Mouse (Mus musculus) lung, embryonic 14.5 days (tissue): ENCODE measurements at regions not wholly inside any gene's neighbourhood (a gene's known extent, or its start where the extent isn't known, plus 50 kb on each side); places are given as distances from the start of the nearest gene placed in this dataset.

Source experiments
- ATAC-seq: fragments of 200-750 bp; cut with Nextera tagmentation; 2 replicates; pipeline ENCODE4 v1.8.0; 2017; ENCODE audit warnings: mild to moderate bottlenecking, moderate TSS enrichment, moderate library complexity; ENCODE audit not compliant: insufficient read depth
- DNase-seq: peaks from one replicate; pipeline ENCODE4 v3.0.0-alpha.2; 2015
- H3K27ac ChIP-seq: fragments of 300-500 bp; sonication (generic); 2 replicates; pipeline ENCODE4 v1.5.1; 2014; ENCODE audit warnings: low read depth, mild to moderate bottlenecking, moderate library complexity
- H3K27me3 ChIP-seq: fragments of 300-500 bp; sonication (generic); 2 replicates; pipeline ENCODE4 v1.6.1; 2014; ENCODE audit warnings: low read length, control low read depth; ENCODE audit not compliant: insufficient read depth
- H3K36me3 ChIP-seq: fragments of 300-500 bp; sonication (generic); 2 replicates; pipeline ENCODE4 v1.6.1; 2014; ENCODE audit warnings: control low read depth; ENCODE audit not compliant: insufficient read depth
- H3K4me1 ChIP-seq: fragments of 300-500 bp; sonication (generic); 2 replicates; pipeline ENCODE4 v1.6.1; 2014; ENCODE audit warnings: antibody characterized with exemption, control low read depth; ENCODE audit not compliant: insufficient read depth
- H3K4me2 ChIP-seq: fragments of 300-500 bp; sonication (generic); 2 replicates; pipeline ENCODE4 v1.6.1; 2014; ENCODE audit warnings: mild to moderate bottlenecking
- H3K4me3 ChIP-seq: fragments of 300-500 bp; sonication (generic); 2 replicates; pipeline ENCODE4 v1.5.1; 2014; ENCODE audit warnings: low read depth, low read length
- H3K9ac ChIP-seq: fragments of 300-500 bp; sonication (generic); 2 replicates; pipeline ENCODE4 v1.6.1; 2014
- H3K9me3 ChIP-seq: fragments of 300-500 bp; sonication (generic); 2 replicates; pipeline ENCODE4 v1.6.1; 2016; ENCODE audit warnings: low read depth, low read length, control low read depth
- CTCF ChIP-seq: IDR thresholded peaks from 2 replicates; pipeline ENCODE4 v1.5.1; 2016; ENCODE audit warnings: antibody characterized with exemption, low read depth
- WGBS: fragments of 180-500 bp; shearing (Covaris S2); extraction: QIAGEN DNeasy Blood & Tissue Kit; methylation state at CpG from one replicate; pipeline ENCODE4 v1.1.7; 2014; 5-methylcytosine and 5-hydroxymethylcytosine counted together

DNA sequence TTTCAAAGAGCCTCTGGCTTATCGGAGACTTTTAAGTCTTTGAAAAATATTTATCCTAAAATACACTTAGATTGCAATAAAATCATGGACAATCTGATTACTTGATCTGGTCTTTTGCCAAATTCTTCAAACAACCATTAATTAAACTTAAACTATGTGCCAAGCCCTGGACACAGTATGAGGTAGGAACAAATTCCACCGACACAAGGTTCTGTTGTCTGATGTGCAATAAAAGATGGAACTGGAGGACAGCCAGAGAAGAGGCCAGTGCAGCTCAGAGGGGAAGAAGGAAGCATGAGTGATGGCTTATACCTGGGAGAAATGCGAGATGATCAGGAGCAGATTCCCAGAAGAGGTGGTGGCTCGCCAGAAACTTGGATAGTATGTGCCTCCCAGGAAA, 185.3 kb downstream of the Ins1 start:
- no peak for TF ChIP-seq CTCF
- no peak for DNase-seq

More for the DNA sequence above, 185.3 kb downstream of the Ins1 start:
- no peak overlapping the region for H3K9ac ChIP-seq
- no peaks in the 10 kb centered on the region for H3K4me1 ChIP-seq
- no peak overlapping the region for H3K4me2 ChIP-seq
- H3K9me3 ChIP-seq: no peaks in the 10 kb centered on the region
- H3K27ac ChIP-seq: no peak overlapping the region
- 61% methylated on average over 4 of the region's 4 CpGs for WGBS
- no peak for ATAC-seq
- no peaks in the 10 kb centered on the region for H3K36me3 ChIP-seq
- H3K4me3 ChIP-seq: no peak overlapping the region
- H3K27me3 ChIP-seq: no peaks in the 10 kb centered on the region
